Mouse (Mus musculus) embryonic facial prominence, embryonic 14.5 days (tissue): ENCODE measurements around the gene Phf13. TPM values are rescaled to one million over a fixed set of nuclear protein-coding genes. Genes with fewer than 3 reads are reported as not detected.

Source experiments
- ATAC-seq: fragments of 200-750 bp; cut with Nextera tagmentation; 2 replicates; pipeline ENCODE4 v1.8.0; 2017; ENCODE audit warnings: low read depth, moderate number of reproducible peaks, moderate TSS enrichment
- DNase-seq: peaks from one replicate; pipeline ENCODE4 v3.0.0-alpha.2; 2015; ENCODE audit warnings: low spot score
- H3K27ac ChIP-seq: fragments of 300-500 bp; sonication (generic); replicated peaks from 2 replicates; pipeline ENCODE4 v1.5.1; 2014; ENCODE audit warnings: low read depth, mild to moderate bottlenecking, low read length, moderate library complexity
- H3K27me3 ChIP-seq: fragments of 300-500 bp; sonication (generic); replicated peaks from 2 replicates; pipeline ENCODE4 v1.6.1; 2014; ENCODE audit warnings: low read length; ENCODE audit not compliant: control insufficient read depth, insufficient read depth
- H3K36me3 ChIP-seq: fragments of 300-500 bp; sonication (generic); 2 replicates; pipeline ENCODE4 v1.6.1; 2014; ENCODE audit warnings: low read length, mixed read lengths; ENCODE audit not compliant: control insufficient read depth, insufficient read depth
- H3K4me1 ChIP-seq: fragments of 300-500 bp; sonication (generic); 2 replicates; pipeline ENCODE4 v1.6.1; 2014; ENCODE audit warnings: antibody characterized with exemption, low read length; ENCODE audit not compliant: control insufficient read depth, insufficient read depth
- H3K4me2 ChIP-seq: fragments of 300-500 bp; sonication (generic); 2 replicates; pipeline ENCODE4 v1.6.1; 2014; ENCODE audit warnings: low read depth, mild to moderate bottlenecking, low read length, moderate library complexity, mixed read lengths
- H3K4me3 ChIP-seq: fragments of 300-500 bp; sonication (generic); 2 replicates; pipeline ENCODE4 v1.5.1; 2014; ENCODE audit warnings: low read depth, mild to moderate bottlenecking, low read length
- H3K9ac ChIP-seq: fragments of 300-500 bp; sonication (generic); 2 replicates; pipeline ENCODE4 v1.6.1; 2014; ENCODE audit warnings: low read depth, mild to moderate bottlenecking, low read length, moderate library complexity, mixed read lengths
- H3K9me3 ChIP-seq: fragments of 300-500 bp; sonication (generic); 2 replicates; pipeline ENCODE4 v1.6.1; 2016; ENCODE audit warnings: low read length; ENCODE audit not compliant: control insufficient read depth
- WGBS: fragments of 180-500 bp; shearing (Covaris S2); extraction: QIAGEN DNeasy Blood & Tissue Kit; methylation state at CpG from one replicate; pipeline ENCODE4 v1.1.7; 2014; 5-methylcytosine and 5-hydroxymethylcytosine counted together
- polyA plus RNA-seq: library from polyadenylated mRNA; unstranded; fragments of >200 nt; fragmentation: Nextera tagmentation; extraction: Ambion mirVana; gene quantifications from 2 replicates; pipeline ENCODE4 v1.2.1, GENCODE M21; 2014

The Phf13 gene
- polyA plus RNA-seq, 1 experiment from 2014 or later: 32.6 TPM

DNA sequence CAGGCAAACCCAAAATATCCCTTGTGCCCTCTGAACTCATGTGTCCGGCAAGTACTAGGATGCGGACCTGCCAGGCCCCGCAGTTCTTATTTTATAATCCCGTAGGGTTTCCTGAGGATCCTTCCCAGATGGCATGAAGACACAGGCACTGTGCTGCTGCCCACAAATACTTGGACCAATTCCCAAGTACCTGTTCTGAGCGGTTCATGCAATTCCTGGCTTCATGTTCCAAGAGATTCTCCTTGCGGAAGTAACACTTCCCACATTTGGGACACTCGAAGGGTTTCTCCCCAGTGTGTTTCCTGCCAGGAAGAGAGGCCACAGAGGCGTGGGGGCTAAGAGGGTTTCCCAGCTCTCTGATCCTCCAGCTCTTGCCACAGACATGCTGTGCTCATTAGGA is 26.4 kb upstream of the Phf13 start:
- 86% methylated on average over 8 of the region's 8 CpGs for WGBS

DNA sequence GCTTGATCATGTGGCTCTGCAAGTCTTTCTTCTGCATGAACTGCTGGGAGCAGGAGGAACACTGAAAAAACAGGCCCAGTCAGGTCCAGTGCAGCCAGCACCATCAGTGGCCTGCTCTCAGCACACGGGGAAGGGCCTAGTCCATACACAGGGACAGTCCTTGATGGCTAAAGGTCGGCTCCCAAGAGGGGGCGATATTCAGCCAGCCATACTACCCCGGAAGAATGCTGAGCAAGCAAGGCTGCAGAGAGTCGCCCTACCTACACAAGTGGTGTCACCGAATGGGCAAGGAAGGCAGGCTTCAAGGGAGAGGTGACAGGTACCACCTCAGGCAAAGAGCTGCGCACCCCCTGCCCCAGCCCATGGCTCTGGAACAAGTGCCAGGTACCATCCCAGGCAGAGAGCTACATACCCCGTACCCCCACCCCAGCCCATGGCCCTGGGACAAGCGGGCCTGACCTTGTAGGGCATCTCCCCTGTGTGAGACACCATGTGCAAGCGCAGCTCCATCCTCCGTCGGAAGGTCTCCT is 25.6 kb upstream of the Phf13 start:
- WGBS: 74% methylated on average over 11 of the region's 12 CpGs
- H3K27ac ChIP-seq: no peak overlapping the region
- H3K36me3 ChIP-seq: peaks cover 58% of the 10 kb centered on the region
- peaks cover 13% of the 10 kb centered on the region for H3K4me1 ChIP-seq
- H3K4me2 ChIP-seq: no peak overlapping the region
- no peaks in the 10 kb centered on the region for H3K9me3 ChIP-seq
- DNase-seq (no peak), ATAC-seq (no peak)
- no peak overlapping the region for H3K9ac ChIP-seq
- H3K27me3 ChIP-seq: no peaks in the 10 kb centered on the region
- no peak overlapping the region for H3K4me3 ChIP-seq

More for the DNA sequence above, 26.4 kb upstream of the Phf13 start:
- peaks cover 57% of the 10 kb centered on the region for H3K36me3 ChIP-seq
- H3K27me3 ChIP-seq: no peaks in the 10 kb centered on the region
- no peak for ATAC-seq
- H3K27ac ChIP-seq: no peak overlapping the region
- no peak for DNase-seq
- H3K4me2 ChIP-seq: no peak overlapping the region
- no peaks in the 10 kb centered on the region for H3K9me3 ChIP-seq
- H3K9ac ChIP-seq: no peak overlapping the region
- H3K4me3 ChIP-seq: no peak overlapping the region
- H3K4me1 ChIP-seq: peaks cover 16% of the 10 kb centered on the region

DNA sequence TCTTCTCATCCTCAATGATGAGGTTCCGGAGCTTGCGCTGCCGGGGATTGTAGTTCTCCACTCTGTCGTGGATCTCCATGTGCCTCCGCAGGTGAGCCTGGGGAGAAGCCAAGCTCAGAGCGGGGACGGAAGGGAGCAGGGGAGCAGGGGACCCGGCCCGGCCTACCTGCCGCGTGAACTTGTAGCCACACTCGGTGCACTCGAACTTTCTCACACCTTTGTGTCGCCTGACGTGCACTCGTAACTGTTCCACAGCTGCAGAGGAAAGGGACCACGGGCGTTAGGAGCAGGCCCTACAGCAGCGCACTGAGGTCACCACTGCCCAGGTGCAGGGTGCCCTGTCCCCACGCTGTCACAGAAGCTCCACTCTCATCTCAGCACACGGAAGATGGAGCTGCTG is 24.0 kb upstream of the Phf13 start:
- 91% methylated on average over 17 of the region's 21 CpGs for WGBS
- Histone ChIP-seq H3K27ac (no peak overlapping the region), H3K4me2 (no peak overlapping the region), H3K4me1 (no peaks in the 10 kb centered on the region), H3K9ac (no peak overlapping the region), H3K9me3 (no peaks in the 10 kb centered on the region), H3K4me3 (no peak overlapping the region), H3K27me3 (no peaks in the 10 kb centered on the region), H3K36me3 (peaks cover 73% of the 10 kb centered on the region)
- DNase-seq (no peak), ATAC-seq (no peak)

GRCm38 (mm10) chr4:152019073-152019472 is 23.0 kb upstream of the Phf13 start:
- H3K9me3 ChIP-seq: no peaks in the 10 kb centered on the region
- H3K36me3 ChIP-seq: peaks cover 79% of the 10 kb centered on the region
- ATAC-seq: no peak
- no peak overlapping the region for H3K27ac ChIP-seq
- no peak overlapping the region for H3K4me2 ChIP-seq
- H3K4me1 ChIP-seq: no peaks in the 10 kb centered on the region
- H3K4me3 ChIP-seq: no peak overlapping the region
- H3K9ac ChIP-seq: no peak overlapping the region
- 86% methylated on average over 6 of the region's 6 CpGs for WGBS
- H3K27me3 ChIP-seq: no peaks in the 10 kb centered on the region
- no peak for DNase-seq

GRCm38 (mm10) chr4:152013036-152013813 is 17.2 kb upstream of the Phf13 start:
- WGBS: 81% methylated on average over 12 of the region's 12 CpGs
- H3K27me3 ChIP-seq: no peaks in the 10 kb centered on the region
- peaks cover 35% of the 10 kb centered on the region for H3K36me3 ChIP-seq
- no peak overlapping the region for H3K4me2 ChIP-seq
- H3K4me1 ChIP-seq: peaks cover 12% of the 10 kb centered on the region
- no peak for DNase-seq
- no peak overlapping the region for H3K9ac ChIP-seq
- no peak overlapping the region for H3K27ac ChIP-seq
- no peak overlapping the region for H3K4me3 ChIP-seq
- no peaks in the 10 kb centered on the region for H3K9me3 ChIP-seq
- no peak for ATAC-seq

GRCm38 (mm10) chr4:152012109-152012508 is 16.1 kb upstream of the Phf13 start:
- peaks cover 23% of the 10 kb centered on the region for H3K4me1 ChIP-seq
- peaks cover 35% of the 10 kb centered on the region for H3K36me3 ChIP-seq
- H3K27ac ChIP-seq: no peak overlapping the region
- H3K9me3 ChIP-seq: no peaks in the 10 kb centered on the region
- no peak overlapping the region for H3K9ac ChIP-seq
- ATAC-seq (no peak), DNase-seq (no peak)
- no peak overlapping the region for H3K4me3 ChIP-seq
- H3K27me3 ChIP-seq: no peaks in the 10 kb centered on the region
- H3K4me2 ChIP-seq: peak overlapping the region; percentile 99; the same call in 1 of the 2 replicates
- WGBS: 83% methylated on average over 13 of the region's 16 CpGs

DNA sequence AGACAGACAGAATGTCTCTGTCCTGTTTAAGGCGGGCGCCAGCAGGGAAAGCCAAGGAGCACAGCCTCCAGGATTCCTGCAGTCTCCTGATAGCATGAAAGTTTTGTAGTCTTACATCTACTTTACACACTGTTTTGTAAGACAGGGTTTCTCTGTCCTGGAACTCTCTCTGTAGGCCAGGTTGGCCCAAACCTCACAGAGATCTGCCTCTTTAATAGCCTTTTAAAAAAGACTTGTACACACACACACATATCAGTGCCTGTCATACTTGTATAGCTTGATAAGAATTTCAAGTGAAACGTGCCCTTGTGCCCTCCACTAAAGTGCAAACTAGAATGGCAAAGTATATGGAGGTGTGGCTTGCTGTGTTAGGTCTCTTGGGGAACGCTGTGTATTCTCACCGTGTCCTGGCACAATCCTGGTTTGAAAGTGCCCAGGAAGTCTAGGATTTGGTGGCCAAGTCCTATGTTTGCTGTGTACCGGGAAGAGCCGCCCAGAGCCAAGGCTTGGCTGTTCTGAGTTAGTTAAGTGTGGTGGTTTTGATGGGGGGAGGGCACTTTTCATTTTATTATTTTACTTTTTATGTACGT is 15.2 kb upstream of the Phf13 start:
- H3K4me3 ChIP-seq: peak overlapping the region; percentile 71
- H3K9me3 ChIP-seq: no peaks in the 10 kb centered on the region
- no peaks in the 10 kb centered on the region for H3K27me3 ChIP-seq
- ATAC-seq (no peak), DNase-seq (no peak)
- H3K27ac ChIP-seq: no peak overlapping the region; the same call in 1 of the 2 replicates
- peaks cover 30% of the 10 kb centered on the region for H3K36me3 ChIP-seq
- WGBS: 69% methylated on average over 8 of the region's 8 CpGs
- peak overlapping the region; percentile 71 for H3K9ac ChIP-seq
- peaks cover 23% of the 10 kb centered on the region for H3K4me1 ChIP-seq
- H3K4me2 ChIP-seq: peak overlapping the region; percentile 99

GRCm38 (mm10) chr4:152010707-152011134 is 14.7 kb upstream of the Phf13 start:
- 13% methylated on average over 13 of the region's 13 CpGs for WGBS
- H3K27me3 ChIP-seq: no peaks in the 10 kb centered on the region
- no peak for DNase-seq
- peak overlapping the region; percentile 71 for H3K9ac ChIP-seq
- H3K36me3 ChIP-seq: peaks cover 25% of the 10 kb centered on the region
- no peaks in the 10 kb centered on the region for H3K9me3 ChIP-seq
- peak overlapping the region; percentile 99 for H3K4me2 ChIP-seq
- H3K4me3 ChIP-seq: peak overlapping the region; percentile 71
- peak overlapping the region; percentile 90 for H3K27ac ChIP-seq
- H3K4me1 ChIP-seq: peaks cover 23% of the 10 kb centered on the region
- ATAC-seq: no peak
